Mouse (Mus musculus) ovary, postnatal 10 days (tissue): ENCODE measurements around the gene Lin54.
A peak's percentile ranks its signal among the peaks of the same experiment; 100 is the strongest.

Experiments used
- DNase-seq: peaks from one replicate; pipeline ENCODE4 v3.0.0; 2022; ENCODE audit warnings: low spot score

The Lin54 gene

DNA sequence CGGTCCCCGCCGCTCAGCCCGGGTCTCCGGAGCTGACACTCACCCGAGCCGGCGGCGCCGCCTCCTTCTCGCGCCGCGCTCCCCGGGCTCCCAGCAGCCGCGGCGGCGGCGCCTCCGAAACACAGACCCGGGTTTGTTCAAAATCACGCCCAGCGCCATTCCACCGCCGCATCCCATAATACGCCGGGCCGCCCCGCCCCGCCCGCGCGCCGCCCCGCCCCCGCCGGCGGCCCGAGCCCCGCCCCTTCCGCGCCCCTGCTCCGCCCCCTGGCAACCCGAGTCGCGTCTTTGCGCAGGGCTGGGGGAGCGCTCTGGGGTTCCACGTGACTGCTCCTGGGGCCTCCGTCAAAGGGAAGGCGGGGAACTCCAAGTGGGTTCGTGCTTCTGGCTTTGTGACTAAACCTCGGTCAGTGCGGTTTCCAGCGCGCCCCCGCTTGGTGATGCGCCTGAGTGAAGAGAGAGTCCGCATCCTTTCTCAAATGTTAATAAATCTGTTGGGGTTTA lies at the start of gene Lin54:
Gene Lin54 (minus strand): TSS at position 182 of the 504 bp plus-strand sequence.
- DNase-seq = peak; percentile 65

DNA sequence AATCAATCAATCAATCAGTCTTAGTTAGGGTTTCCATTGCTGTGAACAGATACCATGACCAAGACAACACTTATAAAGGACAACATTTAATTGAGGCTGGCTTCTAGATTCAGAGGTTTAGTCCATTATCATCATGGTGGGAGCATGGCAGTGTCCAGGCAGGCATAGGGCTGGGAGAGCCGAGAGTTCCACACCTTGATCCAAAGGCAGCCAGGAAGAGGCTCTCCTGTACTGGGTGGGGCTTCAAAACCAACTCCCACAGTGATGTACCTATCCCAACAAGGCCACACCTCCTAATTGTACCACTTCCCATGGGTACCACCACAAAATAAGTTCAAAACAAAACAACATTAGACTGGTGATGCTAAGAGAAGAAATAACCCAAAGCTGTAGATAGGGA lies 49.7 kb upstream of the Lin54 start:
- DNase-seq = no peak

DNA sequence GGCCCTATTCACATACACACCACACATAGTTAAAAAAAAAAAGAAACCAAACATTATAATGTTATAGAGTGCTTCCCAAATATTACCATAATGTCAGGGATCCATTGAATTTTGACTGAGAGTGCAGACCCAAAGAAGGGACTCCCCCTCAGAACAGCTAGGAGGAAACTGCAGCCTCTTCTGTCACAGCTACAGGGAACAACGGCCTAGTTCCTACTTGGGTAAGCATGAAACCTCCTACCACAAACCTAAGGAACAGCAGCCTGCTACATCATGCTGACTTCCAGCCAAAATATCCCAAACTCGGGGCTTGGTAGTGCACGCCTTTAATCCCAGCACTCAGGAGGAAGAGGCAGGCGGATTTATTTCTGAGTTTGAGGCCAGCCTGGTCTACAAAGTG lies 48.9 kb upstream of the Lin54 start:
- no peak for DNase-seq

DNA sequence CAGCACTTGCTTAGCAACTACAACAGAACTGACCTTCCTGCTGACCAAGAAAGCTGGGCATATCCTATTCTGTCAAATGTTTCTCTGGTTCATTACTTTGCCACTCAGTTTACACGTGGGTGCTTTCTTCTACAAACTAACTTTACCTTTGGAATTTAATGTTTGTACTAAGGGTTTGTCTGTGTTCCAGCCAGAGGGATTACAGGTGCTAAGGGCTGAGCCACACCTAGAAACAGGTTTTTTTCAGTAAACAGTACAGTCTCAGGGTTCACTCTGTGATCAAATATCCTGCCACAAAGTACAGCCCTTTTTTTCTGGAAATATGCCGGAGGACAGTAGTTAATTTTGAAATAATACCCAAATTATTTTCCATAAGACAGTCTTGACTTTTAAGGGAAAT lies 47.8 kb upstream of the Lin54 start:
- DNase-seq = no peak

DNA sequence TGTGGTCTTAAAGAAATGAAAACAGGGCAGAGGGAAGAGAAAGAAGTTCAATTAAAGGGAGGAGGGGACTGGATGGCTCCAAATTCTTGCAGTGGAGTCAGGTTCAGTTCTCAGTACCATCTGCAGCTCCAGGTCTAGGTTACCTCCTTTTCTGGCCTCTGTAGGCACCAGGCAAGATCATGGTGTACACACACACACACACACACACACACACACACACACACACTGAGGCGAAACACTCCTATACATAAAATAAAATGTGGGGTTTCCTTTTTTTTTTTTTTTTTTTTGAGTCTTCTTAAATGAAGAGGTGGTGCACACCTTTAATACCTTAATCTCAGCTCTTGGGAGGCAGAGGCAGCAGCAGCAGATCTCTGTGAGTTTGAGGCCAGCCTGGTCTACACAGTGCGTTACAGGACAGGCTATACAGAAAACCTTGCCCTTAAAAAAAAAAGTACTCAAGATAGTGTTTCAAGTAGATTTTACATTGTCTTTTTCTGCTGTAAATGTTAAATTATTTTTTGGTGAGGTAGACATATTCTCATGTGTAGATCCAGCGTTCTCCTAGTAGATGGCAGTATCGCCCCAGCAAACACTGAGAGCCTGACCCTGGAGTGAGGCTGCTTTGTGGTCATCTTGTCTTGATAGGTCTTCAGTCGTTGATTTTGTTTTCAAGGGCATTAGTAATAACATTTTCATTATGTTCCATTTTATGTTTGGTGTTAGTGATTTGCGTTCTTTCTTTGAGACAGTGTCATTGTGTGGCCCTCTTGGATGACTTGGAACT lies 46.0 kb upstream of the Lin54 start:
- DNase-seq = no peak

DNA sequence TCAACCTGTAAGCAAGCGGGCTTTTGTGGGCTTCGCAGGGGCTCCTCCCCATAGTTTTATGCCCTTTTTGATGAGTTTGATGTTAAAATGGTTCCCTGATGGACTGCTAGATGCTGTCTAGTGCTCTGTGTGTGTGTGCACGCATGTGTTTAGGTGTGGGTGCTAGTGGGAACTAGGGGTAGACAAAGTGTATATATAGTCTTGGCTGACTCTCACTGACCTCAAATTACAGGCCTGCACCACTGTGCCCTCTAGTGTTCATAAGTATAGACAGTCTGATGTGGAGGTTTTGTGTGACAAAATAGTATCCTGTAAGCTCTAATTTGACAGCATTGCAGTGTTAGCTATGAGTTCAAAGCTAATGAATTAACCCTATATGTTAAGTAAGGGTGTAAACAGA lies 36.2 kb upstream of the Lin54 start:
- no peak for DNase-seq

DNA sequence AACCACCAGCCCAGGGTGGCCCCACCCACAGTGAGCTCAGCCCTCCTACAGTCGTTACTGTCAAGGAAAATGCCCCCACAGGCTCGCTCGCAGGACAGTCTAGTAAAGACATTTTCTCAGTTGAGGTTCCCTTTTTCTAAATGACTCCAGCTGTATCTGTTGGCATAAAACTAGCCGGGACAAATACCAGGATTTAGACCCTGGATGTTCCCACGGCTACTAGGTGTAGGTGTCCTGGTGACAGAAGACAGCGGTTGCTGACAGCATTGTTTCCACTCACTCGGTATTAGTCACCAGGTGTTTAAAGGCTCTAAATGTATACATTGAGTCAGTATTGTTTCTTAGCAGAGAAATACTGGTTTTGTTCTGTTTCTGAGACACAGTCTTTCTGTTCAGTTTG lies 35.4 kb upstream of the Lin54 start:
- no peak for DNase-seq

DNA sequence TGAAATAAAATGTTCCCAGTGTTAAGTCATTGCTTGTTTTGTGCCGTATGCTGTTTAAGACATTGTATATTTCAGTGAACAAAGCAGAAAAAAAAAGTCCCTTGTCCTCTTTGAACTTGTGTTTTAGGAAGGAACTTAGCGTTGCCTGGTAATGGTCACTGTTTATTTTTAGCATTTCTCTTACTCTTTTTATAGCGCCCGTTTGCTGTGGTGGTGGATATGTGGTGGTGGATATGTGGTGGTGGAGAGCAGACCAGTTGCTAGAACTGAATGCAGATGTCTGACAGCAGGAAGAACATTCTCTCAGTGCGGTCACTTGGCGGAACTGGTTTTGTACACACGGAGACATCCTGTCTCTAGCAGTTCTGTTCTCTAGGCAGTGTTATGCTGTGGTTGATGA lies 25.7 kb upstream of the Lin54 start:
- no peak for DNase-seq

DNA sequence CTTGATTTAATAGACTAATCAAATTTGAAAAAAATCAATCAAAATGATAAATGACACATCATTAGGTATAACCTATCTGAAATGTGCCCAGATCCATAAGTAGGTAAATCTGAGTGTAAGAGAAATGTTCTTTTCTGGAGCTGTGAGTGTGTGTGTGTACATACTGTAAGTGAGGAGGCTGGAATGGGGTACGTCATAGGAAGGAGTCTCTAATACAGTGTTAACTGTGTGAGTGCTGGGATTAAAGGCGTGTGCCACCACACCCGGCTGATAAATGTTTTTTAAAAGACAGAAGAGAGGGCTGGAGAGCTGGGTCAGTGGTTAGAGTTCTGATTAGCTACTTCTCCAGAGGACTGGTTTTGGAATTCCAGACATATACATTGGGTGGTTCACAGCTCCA lies 25.2 kb upstream of the Lin54 start:
- no peak for DNase-seq

DNA sequence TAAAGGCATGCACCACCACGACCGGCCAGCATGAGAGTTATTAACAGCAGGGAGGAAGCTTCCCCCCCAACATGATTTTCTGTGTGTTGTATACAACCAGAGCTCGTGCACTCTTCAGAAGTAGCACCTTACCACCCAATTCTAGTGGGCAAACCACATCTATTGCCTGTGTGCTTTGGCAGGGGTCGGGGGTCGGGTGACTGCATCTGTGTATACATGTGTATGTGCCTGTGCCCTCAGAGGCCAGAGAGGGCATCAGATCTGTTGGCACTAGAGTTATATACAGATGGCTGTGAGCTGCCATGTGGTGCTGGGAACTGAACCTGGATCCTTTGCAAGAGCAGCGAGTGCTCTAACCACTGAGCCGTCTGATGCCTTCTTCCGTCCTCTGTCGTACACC lies 24.5 kb upstream of the Lin54 start:
- DNase-seq = no peak

DNA sequence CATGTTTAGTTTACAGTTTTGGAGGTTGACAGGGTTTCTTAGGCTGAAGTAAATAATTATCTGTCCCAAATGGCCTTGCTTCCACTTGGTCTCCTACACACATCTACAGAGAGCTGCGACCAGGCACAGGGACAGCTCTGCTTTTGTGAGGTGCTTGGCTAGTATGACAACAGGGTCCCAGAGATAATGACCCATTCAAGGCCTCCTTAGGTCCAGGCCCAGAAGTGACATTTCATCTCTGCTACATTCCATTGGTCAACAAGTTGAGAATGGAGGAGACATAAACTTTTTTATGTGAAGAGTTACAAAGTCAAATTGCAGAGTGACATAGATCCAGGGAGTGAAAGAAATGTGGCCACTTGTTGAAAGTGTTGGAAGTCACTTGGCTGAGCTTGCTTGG lies 22.9 kb upstream of the Lin54 start:
- no peak for DNase-seq

DNA sequence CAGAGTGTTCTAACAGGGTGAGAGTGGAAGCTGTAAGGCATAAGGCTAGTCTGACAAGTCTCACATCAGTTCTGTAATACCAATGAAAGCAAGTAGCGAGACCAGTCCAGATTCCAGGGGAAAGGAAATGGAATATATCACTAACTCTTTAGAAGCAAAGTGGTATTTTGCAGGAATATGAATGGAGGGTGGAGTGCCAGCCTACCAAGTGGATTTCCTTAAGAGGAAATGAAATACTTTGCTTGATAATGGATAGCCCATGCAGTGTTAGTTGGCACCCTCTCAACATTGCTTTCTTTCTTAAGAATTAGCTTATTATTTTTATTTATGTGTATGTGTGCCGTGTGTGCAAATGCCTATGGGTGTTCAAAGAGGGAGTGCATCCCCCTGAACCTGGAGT lies 19.8 kb upstream of the Lin54 start:
- DNase-seq = no peak

DNA sequence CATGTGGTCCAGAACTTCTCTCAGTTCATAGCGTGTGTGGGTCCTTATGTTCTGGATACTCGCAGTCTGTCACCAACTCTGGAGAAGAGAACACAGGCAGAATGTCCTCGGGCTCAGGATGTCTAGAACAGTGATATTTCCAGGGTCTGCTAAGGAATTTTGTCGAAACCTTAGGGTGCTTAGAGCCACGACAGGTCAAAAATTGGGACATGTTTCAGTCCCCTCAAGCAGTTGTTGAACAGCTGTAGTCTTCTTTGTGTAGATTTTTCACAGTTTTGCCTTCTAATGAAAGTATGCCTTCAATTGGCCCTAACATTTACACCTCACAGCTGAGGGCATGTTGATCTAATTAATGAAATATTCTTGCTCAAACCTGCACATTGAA lies 18.6 kb upstream of the Lin54 start:
- no peak for DNase-seq

DNA sequence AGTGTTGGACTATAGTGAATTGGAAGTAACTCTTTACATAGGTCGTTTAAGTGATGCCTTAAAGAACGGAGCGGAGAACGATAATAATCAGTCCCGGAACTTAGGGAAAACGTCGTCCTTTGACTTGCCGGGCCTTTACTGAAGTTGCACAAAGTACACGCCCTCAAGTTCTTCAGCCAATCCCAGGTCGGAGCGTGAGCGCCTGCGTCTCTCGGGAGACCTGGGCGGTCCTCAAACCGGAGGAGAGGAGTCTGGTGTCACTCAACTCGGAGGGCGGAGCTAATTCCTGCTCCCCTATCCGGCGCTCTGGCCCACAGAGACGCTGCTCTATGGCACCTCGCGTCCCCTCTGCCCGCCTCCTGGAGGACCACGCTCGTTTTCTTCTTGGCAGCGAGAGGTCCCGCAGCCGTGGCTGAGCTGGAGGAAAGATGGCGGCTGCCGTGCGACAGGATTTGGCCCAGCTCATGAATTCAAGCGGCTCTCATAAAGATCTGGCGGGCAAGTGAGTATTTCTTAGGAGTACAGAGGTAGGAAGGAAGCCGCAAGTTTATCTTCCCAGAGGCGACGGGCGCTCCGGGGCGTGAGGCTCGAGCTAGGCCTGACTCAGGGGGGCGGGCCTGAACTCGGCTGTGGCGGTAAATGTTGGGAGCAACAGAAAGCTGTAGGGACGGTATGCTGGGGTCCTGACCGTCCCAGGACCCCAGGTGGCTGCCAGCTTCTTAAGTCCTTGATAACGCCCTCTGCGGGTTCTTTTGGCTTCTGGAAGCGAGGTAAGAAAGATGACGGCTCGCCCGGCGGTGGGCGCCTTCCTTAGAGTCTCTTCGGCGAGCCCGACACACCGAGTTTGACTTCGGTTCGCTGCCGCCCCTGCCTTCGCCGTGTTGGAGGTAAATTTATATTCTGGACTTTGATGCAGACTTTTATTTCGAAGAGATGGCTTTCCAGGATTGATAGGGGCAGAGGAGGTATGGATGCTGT lies 17.9 kb upstream of the Lin54 start, which contains the start of gene Cops4:
Gene Cops4 (plus strand): TSS at position 261 of the 978 bp plus-strand sequence.
- peak; percentile 84 for DNase-seq

DNA sequence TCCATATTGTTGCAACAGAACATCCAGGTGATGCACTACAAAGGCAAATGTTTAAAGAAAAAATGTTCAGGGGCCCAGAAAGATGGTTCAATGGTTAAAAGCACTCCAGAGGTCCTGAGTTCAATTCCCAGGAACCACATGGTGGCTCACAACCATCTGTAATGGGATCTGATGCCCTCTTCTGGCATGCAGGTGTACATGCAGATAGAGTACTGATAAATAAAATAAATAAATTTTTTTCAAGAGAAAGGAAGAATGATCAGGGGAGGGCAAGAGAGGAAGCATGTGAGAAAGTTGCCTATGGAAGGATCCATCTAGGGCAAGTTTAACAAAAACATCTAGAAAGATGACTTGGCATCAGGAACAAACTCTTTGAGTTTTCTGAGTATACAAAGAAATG lies 12.1 kb upstream of the Lin54 start:
- DNase-seq = no peak

DNA sequence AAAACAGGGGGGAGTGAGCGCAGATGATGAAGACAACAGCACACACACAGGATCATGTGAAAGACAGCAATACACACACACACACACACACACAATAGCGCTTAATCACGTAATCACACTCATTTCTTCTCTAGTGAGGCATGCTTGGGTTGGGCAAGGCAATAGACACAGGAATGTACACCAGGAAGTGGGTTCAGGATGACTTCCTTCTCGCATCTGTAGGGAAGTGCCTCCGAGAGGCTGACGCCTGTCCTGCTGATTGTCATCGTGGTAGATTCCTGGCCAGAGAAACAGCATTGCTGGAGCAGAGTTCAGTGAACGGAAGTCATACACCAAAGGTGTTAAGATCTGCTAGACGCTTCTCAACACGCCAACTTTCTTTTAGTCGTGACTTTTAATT lies 8.8 kb upstream of the Lin54 start:
- DNase-seq = no peak

DNA sequence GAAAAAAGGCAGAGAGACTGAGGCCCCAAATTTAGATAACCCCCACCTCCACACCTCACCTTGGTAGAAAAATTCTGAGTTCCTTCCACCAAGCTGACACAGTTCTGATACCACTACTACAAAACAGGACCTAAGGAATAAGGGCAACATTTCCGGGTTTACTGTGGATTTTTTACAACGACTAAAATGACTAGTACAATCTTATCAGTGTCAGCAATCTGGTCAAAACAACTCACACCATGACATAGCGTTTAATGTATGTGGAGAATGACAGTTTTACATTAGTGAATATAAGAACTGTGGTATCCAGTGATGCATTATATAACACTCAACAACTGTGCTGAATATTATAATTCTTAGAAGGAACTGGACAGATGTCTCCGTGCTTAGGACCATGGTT lies 828 bp upstream of the Lin54 start:
- no peak for DNase-seq

DNA sequence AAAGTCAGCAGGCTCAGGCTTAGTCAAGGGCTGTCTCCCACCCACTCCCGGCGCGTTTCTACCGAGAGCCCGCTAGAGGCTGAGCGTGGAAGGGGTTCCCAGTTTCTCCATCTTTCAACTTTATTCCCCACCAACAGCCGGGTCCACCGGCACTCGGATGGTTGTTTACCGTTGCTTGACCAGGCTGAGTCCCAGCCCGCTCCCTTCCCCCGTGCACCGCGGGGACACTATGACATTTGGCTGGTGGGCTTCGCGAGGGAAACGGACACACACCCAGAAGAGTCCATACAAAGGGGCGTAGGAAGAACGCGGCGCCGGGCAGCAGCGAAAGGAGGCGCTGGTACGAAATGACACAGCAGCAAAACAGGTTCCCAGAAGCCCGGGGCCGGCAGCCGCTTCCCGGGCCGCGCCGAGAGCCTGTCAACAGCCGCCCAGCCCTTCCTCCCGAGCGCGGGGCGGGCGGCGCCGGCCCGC lies 571 bp downstream of the Lin54 start:
- DNase-seq = peak; percentile 9

DNA sequence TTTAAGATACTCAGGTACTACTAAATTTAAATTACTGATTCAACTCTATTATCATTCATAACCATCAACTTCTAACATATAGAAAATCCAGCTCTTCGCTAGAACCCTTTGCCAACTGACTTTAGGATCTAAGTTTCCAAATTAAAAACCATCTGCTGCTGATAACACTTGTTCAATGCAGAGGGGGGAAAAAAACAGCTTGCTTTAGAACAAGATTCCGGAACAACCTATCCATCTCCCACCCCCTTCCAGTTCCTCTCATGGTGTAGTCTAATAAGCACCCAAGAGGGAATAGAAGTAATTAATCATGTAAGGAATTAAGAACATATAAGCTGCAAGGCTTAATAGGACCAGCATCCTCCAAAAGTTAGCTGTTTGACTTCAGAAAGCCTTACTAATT lies 1.2 kb downstream of the Lin54 start:
- no peak for DNase-seq

DNA sequence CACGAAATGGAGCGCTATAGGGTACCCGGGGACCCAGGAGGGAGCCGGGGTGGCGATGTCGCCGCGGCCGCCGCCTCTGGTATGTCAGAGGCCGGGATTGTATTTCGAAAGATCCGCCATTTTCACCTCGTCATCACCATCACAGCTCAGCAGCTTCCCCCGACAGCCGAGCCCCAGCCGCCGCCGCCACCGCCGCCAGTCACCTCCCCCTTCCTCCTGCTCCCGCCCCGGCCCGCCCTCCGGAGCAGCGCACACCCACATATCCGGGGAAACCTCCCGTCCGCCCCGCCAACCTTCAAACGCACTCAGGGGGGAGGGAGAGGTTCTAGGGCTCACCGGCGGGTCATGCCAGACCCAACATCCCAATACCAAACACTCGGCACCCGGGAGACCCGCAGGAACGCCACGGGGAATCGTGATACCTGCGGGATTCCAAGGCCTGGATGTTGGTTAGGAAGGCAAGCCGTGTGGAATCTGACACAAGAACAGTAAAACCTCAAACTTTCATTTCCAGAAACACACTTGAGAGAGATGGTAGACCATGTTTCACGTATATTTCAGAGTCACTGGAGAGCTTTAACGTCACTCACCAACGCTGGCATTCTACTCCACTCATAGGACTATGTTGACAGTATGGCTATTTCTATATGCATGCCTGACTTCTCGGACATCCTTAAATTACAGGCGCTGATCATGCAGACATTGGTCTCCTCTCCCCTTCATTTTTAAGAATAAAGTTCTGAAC lies 1.8 kb downstream of the Lin54 start:
- peak; percentile 52 for DNase-seq

DNA sequence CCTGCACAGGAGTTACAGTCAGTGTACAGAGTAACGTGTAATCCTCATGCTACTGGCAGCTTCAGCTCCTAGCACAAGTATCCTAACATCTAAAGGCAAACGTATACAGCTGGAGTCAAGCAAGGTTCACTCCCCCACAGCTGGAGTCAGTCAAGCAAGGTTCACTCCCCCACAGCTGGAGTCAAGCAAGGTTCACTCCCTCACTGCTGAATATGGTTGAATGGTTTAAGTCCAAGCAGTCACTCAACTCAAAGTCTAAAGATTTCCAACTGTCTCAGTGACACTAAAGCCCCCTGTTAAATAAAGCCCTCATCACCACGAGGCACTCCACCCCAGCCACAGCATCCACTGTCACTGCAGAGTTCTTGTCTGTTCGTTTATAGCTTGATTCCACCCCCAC lies 8.7 kb downstream of the Lin54 start:
- DNase-seq = no peak

DNA sequence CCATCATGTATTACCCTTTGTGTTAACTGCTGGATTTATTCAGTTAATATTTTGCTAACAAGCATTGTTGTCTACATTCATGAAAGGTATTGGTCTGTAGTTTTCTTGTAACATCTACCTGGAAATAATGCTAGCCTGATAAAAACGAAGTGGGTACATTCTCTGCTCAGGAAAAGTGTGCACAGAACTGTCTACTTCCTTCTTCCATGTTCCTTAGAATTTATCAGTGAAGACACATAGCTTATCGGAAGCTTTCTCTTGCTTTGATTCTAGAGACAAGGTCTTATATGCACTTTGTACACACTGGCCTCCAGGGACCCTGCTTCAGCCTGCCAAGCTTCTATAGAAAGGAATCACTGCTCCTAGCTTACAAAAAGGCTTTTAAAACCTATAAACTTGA lies 11.1 kb downstream of the Lin54 start:
- no peak for DNase-seq
